Mouse (Mus musculus) adrenal gland, postnatal 4 days (tissue): ENCODE results near the gene Npb. TPM values are rescaled to one million over a fixed set of nuclear protein-coding genes. Genes with fewer than 3 reads are reported as not detected.
A peak's percentile ranks its signal among the peaks of the same experiment; 100 is the strongest.

Experiments used
- DNase-seq, 2 experiments: peaks; one replicate each; pipeline ENCODE4 v3.0.0; 2021 to 2022; ENCODE audit warnings: low spot score in 2 of 2, mixed read lengths in 2 of 2
- total RNA-seq, 2 experiments: library from RNA; stranded (reverse); gene quantifications; 2 replicates each; pipeline ENCODE4 v1.2.3; 2021

The Npb gene
- total RNA-seq, 2 experiments from 2014 or later = 2.4 to 5.4 TPM

- DNase-seq = no peak
Observed at GRCm38 (mm10) chr11:120630881-120631725, 22.8 kb downstream of the Npb start.

GRCm38 (mm10) chr11:120631726-120632448 is 23.6 kb downstream of the Npb start:
- DNase-seq = no peak

- peak in 1 of 2 experiments; percentile 59 for DNase-seq
Observed at GRCm38 (mm10) chr11:120632559-120633519, 24.6 kb downstream of the Npb start.

GRCm38 (mm10) chr11:120633520-120634343 is 25.5 kb downstream of the Npb start, which contains the start of gene Mafg:
TSS of gene Mafg (minus strand) at chr11:120633600.
- peak; percentile 84 to 88 for DNase-seq

GRCm38 (mm10) chr11:120634810-120635209 is 26.5 kb downstream of the Npb start:
- no peak for DNase-seq

- DNase-seq = no peak
Observed at GRCm38 (mm10) chr11:120641255-120641654, 33.0 kb downstream of the Npb start.

- DNase-seq = no peak
Observed at GRCm38 (mm10) chr11:120641869-120642268, 33.6 kb downstream of the Npb start.

GRCm38 (mm10) chr11:120642939-120643600 is 34.8 kb downstream of the Npb start:
- DNase-seq = no peak

- peak; percentile 85 to 91 for DNase-seq
Observed at GRCm38 (mm10) chr11:120643601-120643987, 35.3 kb downstream of the Npb start, which contains the start of gene Pycr1. TSS of gene Pycr1 (minus strand) at chr11:120643769.

GRCm38 (mm10) chr11:120647047-120647830 is 39.0 kb downstream of the Npb start:
- DNase-seq = no peak

GRCm38 (mm10) chr11:120648001-120648476 is 39.8 kb downstream of the Npb start, which contains the start of gene Myadml2:
TSS of gene Myadml2 (minus strand) at chr11:120648158.
- DNase-seq = no peak

- DNase-seq = no peak
Observed at GRCm38 (mm10) chr11:120651872-120652271, 43.6 kb downstream of the Npb start.

GRCm38 (mm10) chr11:120654741-120655140 is 46.5 kb downstream of the Npb start:
- no peak for DNase-seq

- DNase-seq = no peak
Observed at GRCm38 (mm10) chr11:120657301-120657700, 49.0 kb downstream of the Npb start.
